Mouse (Mus musculus) heart, embryonic 14.5 days (tissue): ENCODE data around the gene Cabp7. TPM values are rescaled to one million over a fixed set of nuclear protein-coding genes. Genes with fewer than 3 reads are reported as not detected.
A peak's percentile ranks its signal among the peaks of the same experiment; 100 is the strongest.

Experiments used
- ATAC-seq: fragments of 200-750 bp; cut with Nextera tagmentation; 2 replicates; pipeline ENCODE4 v1.8.0; 2017; ENCODE audit warnings: low read depth, moderate TSS enrichment; ENCODE audit not compliant: insufficient number of reproducible peaks, insufficient read depth, low FRiP score
- H3K27ac ChIP-seq, 2 experiments: fragments of 200-500 bp in 1 of 2; fragments of 300-500 bp in 1 of 2; sonication (generic) in 1 of 2; replicated peaks in 1 of 2; 2 replicates each; pipeline ENCODE4 v1.5.1; 2012 to 2014; ENCODE audit warnings: low read depth in 2 of 2, low read length in 2 of 2, control low read depth in 1 of 2, mild to moderate bottlenecking in 1 of 2, mixed read lengths in 1 of 2; ENCODE audit not compliant: control insufficient read depth in 1 of 2, insufficient read depth in 1 of 2
- H3K27me3 ChIP-seq: fragments of 300-500 bp; sonication (generic); 2 replicates; pipeline ENCODE4 v1.6.1; 2014; ENCODE audit warnings: mild to moderate bottlenecking, low read length, control low read depth; ENCODE audit not compliant: control insufficient read depth, insufficient read depth
- H3K36me3 ChIP-seq: fragments of 300-500 bp; sonication (generic); 2 replicates; pipeline ENCODE4 v1.6.1; 2014; ENCODE audit warnings: mild to moderate bottlenecking, control low read depth, low read length, mixed read lengths; ENCODE audit not compliant: control insufficient read depth, insufficient read depth
- H3K4me1 ChIP-seq, 2 experiments: fragments of 200-500 bp in 1 of 2; fragments of 300-500 bp in 1 of 2; sonication (generic) in 1 of 2; 2 replicates each; pipeline ENCODE4 v1.6.1; 2012 to 2014; ENCODE audit warnings: low read length in 2 of 2, control low read depth in 1 of 2, mixed read lengths in 1 of 2; ENCODE audit not compliant: control insufficient read depth in 2 of 2, insufficient read depth in 2 of 2
- H3K4me2 ChIP-seq: fragments of 300-500 bp; sonication (generic); 2 replicates; pipeline ENCODE4 v1.6.1; 2014; ENCODE audit warnings: mild to moderate bottlenecking, low read length
- H3K4me3 ChIP-seq, 2 experiments: fragments of 200-500 bp in 1 of 2; fragments of 300-500 bp in 1 of 2; sonication (generic) in 1 of 2; 2 replicates each; pipeline ENCODE4 v1.5.1; 2012 to 2014; ENCODE audit warnings: low read length in 2 of 2, mild to moderate bottlenecking in 2 of 2, control low read depth in 1 of 2, low read depth in 1 of 2, moderate library complexity in 1 of 2; ENCODE audit not compliant: control insufficient read depth in 1 of 2, insufficient read depth in 1 of 2
- H3K9ac ChIP-seq: fragments of 300-500 bp; sonication (generic); 2 replicates; pipeline ENCODE4 v1.6.1; 2014; ENCODE audit warnings: mild to moderate bottlenecking, low read length
- H3K9me3 ChIP-seq: fragments of 300-500 bp; sonication (generic); 2 replicates; pipeline ENCODE4 v1.6.1; 2016; ENCODE audit warnings: low read length, control low read depth; ENCODE audit not compliant: control insufficient read depth
- WGBS: fragments of 180-500 bp; shearing (Covaris S2); extraction: QIAGEN DNeasy Blood & Tissue Kit; methylation state at CpG from one replicate; pipeline ENCODE4 v1.1.7; 2014; 5-methylcytosine and 5-hydroxymethylcytosine counted together
- polyA plus RNA-seq: library from polyadenylated mRNA; unstranded; fragments of >200 nt; fragmentation: Nextera tagmentation; extraction: Ambion mirVana; gene quantifications from 2 replicates; pipeline ENCODE4 v1.2.1, GENCODE M21; 2014

Gene Cabp7
- polyA plus RNA-seq, 1 experiment from 2014 or later: 0.11 TPM

GRCm38 (mm10) chr11:4704072-4704964, 42.3 kb downstream of the Cabp7 start, which contains the start of the genes Uqcr10 and Zmat5:
TSS of gene Uqcr10 (minus strand) at chr11:4704342.
TSS of gene Zmat5 (plus strand) at chr11:4704678.
- Histone ChIP-seq H3K4me2 (peak within 1 kb of the TSS; percentile 91), H3K9me3 (no peaks in the 10 kb centered on the region), H3K27ac (peak within 1 kb of the TSS; percentile 92 to 94), H3K27me3 (no peaks in the 10 kb centered on the region), H3K36me3 (peaks cover 23% of the 10 kb centered on the region), H3K9ac (peak within 1 kb of the TSS; percentile 96), H3K4me3 (peak within 1 kb of the TSS; percentile 86 to 89), H3K4me1 (peaks cover 2 to 11% of the 10 kb centered on the region in 2 experiments; a peak in 3 of 4 replicates)
- peak; percentile 93 for ATAC-seq
- WGBS: under 1% methylated on average over 47 of the region's 47 CpGs

GRCm38 (mm10) chr11:4703688-4704071, 42.9 kb downstream of the Cabp7 start:
- Histone ChIP-seq H3K36me3 (peaks cover 23% of the 10 kb centered on the region), H3K27ac (peak overlapping the region; percentile 92 to 94), H3K4me2 (peak overlapping the region; percentile 91), H3K4me3 (peak overlapping the region; percentile 86 to 89), H3K4me1 (peaks cover 2 to 11% of the 10 kb centered on the region in 2 experiments; a peak in 3 of 4 replicates), H3K9me3 (no peaks in the 10 kb centered on the region), H3K27me3 (no peaks in the 10 kb centered on the region), H3K9ac (peak overlapping the region; percentile 96)
- 0 out of 2 replicates have a peak, but pooled peaks have one; percentile 20 for ATAC-seq
- WGBS: 3% methylated on average over 12 of the region's 12 CpGs

GRCm38 (mm10) chr11:4700726-4701125, 45.9 kb downstream of the Cabp7 start:
- H3K9me3 ChIP-seq: no peaks in the 10 kb centered on the region
- H3K4me2 ChIP-seq: no peak overlapping the region
- WGBS: 80% methylated on average over 8 of the region's 8 CpGs
- no peak overlapping the region for H3K27ac ChIP-seq
- no peaks in the 10 kb centered on the region for H3K27me3 ChIP-seq
- peaks cover 23% of the 10 kb centered on the region for H3K36me3 ChIP-seq
- no peak overlapping the region for H3K4me3 ChIP-seq
- peaks cover 2 to 16% of the 10 kb centered on the region in 2 experiments; a peak in 3 of 4 replicates for H3K4me1 ChIP-seq
- H3K9ac ChIP-seq: no peak overlapping the region
- no peak for ATAC-seq

GRCm38 (mm10) chr11:4697043-4697983, 49.3 kb downstream of the Cabp7 start:
- Histone ChIP-seq H3K27ac (no peak overlapping the region), H3K36me3 (peaks cover 20% of the 10 kb centered on the region), H3K4me2 (no peak overlapping the region), H3K9me3 (no peaks in the 10 kb centered on the region), H3K9ac (no peak overlapping the region), H3K4me1 (peaks cover 0 to 4% of the 10 kb centered on the region in 2 experiments; a peak in 1 of 4 replicates), H3K4me3 (no peak overlapping the region), H3K27me3 (no peaks in the 10 kb centered on the region)
- peak; percentile 31 for ATAC-seq
- WGBS: 33% methylated on average over 7 of the region's 7 CpGs

GRCm38 (mm10) chr11:4692162-4692561, 54.4 kb downstream of the Cabp7 start:
- H3K9me3 ChIP-seq: no peaks in the 10 kb centered on the region
- H3K36me3 ChIP-seq: no peaks in the 10 kb centered on the region
- H3K4me1 ChIP-seq: peaks cover 0 to under 1% of the 10 kb centered on the region in 2 experiments; a peak in 1 of 4 replicates
- H3K9ac ChIP-seq: no peak overlapping the region
- no peaks in the 10 kb centered on the region for H3K27me3 ChIP-seq
- H3K4me3 ChIP-seq: no peak overlapping the region
- ATAC-seq: no peak
- H3K27ac ChIP-seq: no peak overlapping the region
- H3K4me2 ChIP-seq: no peak overlapping the region
- WGBS: 88% methylated on average over 11 of the region's 11 CpGs

- Histone ChIP-seq H3K9ac (no peak overlapping the region), H3K36me3 (no peaks in the 10 kb centered on the region), H3K4me2 (no peak overlapping the region), H3K4me3 (no peak overlapping the region), H3K27ac (no peak overlapping the region), H3K4me1 (no peaks in the 10 kb centered on the region), H3K27me3 (no peaks in the 10 kb centered on the region), H3K9me3 (no peaks in the 10 kb centered on the region)
- WGBS: 41% methylated on average over 10 of the region's 10 CpGs
- ATAC-seq: no peak
These were observed 55.4 kb downstream of the Cabp7 start for GRCm38 (mm10) chr11:4691213-4691612.

GRCm38 (mm10) chr11:4690353-4690752, 56.2 kb downstream of the Cabp7 start:
- no peak overlapping the region for H3K27ac ChIP-seq
- no peaks in the 10 kb centered on the region for H3K27me3 ChIP-seq
- no peaks in the 10 kb centered on the region for H3K9me3 ChIP-seq
- no peaks in the 10 kb centered on the region for H3K36me3 ChIP-seq
- no peak for ATAC-seq
- 87% methylated on average over 7 of the region's 7 CpGs for whole genome bisulfite sequencing
- H3K9ac ChIP-seq: no peak overlapping the region
- no peak overlapping the region for H3K4me2 ChIP-seq
- no peaks in the 10 kb centered on the region for H3K4me1 ChIP-seq
- no peak overlapping the region for H3K4me3 ChIP-seq
